Mouse (Mus musculus): ENCODE data around the gene Fkbp2.

- no peak for TF ChIP-seq CTCF (IDR thresholded peaks at IDR 0.05; ENCODE audit: low read depth)
- TF ChIP-seq EP300 (optimal IDR thresholded peaks at IDR 0.05), result no peak
These were observed 32.1 kb upstream of the Fkbp2 start for GRCm38 (mm10) chr19:7012426-7012825.
